Mouse (Mus musculus) heart, embryonic 13.5 days (tissue): Measurements from ENCODE around the gene Fam189a1. TPM values are rescaled to one million over a fixed set of nuclear protein-coding genes. Genes with fewer than 3 reads are reported as not detected.

ENCODE experiments used
- ATAC-seq: fragments of 200-750 bp; cut with Nextera tagmentation; 2 replicates; pipeline ENCODE4 v1.8.0; 2017; ENCODE audit warnings: moderate TSS enrichment; ENCODE audit not compliant: insufficient number of reproducible peaks, low FRiP score, low TSS enrichment; ENCODE audit errors: extremely low read depth
- H3K27ac ChIP-seq: fragments of 300-500 bp; sonication (generic); replicated peaks from 2 replicates; pipeline ENCODE4 v1.5.1; 2015; ENCODE audit warnings: moderate library complexity, mild to moderate bottlenecking, inconsistent platforms
- H3K27me3 ChIP-seq: fragments of 300-500 bp; sonication (generic); replicated peaks from 2 replicates; pipeline ENCODE4 v1.6.1; 2015; ENCODE audit warnings: mild to moderate bottlenecking, inconsistent platforms
- H3K36me3 ChIP-seq: fragments of 300-500 bp; sonication (generic); 2 replicates; pipeline ENCODE4 v1.6.1; 2015; ENCODE audit warnings: mild to moderate bottlenecking, inconsistent platforms
- H3K4me1 ChIP-seq: fragments of 300-500 bp; sonication (generic); 2 replicates; pipeline ENCODE4 v1.6.1; 2015; ENCODE audit warnings: inconsistent platforms
- H3K4me2 ChIP-seq: fragments of 300-500 bp; sonication (generic); 2 replicates; pipeline ENCODE4 v1.6.1; 2015; ENCODE audit warnings: inconsistent platforms, mild to moderate bottlenecking, moderate library complexity
- H3K4me3 ChIP-seq: fragments of 300-500 bp; sonication (generic); 2 replicates; pipeline ENCODE4 v1.5.1; 2015; ENCODE audit warnings: moderate library complexity, mild to moderate bottlenecking, inconsistent platforms
- H3K9ac ChIP-seq: fragments of 300-500 bp; sonication (generic); 2 replicates; pipeline ENCODE4 v1.6.1; 2015; ENCODE audit warnings: inconsistent platforms, mild to moderate bottlenecking, moderate library complexity
- H3K9me3 ChIP-seq: fragments of 300-500 bp; sonication (generic); 2 replicates; pipeline ENCODE4 v1.6.1; 2016; ENCODE audit warnings: inconsistent platforms
- WGBS: fragments of 180-500 bp; shearing (Covaris S2); methylation state at CpG from one replicate; pipeline ENCODE4 v1.1.7; 2015; ENCODE audit warnings: mixed read lengths; 5-methylcytosine and 5-hydroxymethylcytosine counted together
- polyA plus RNA-seq: library from polyadenylated mRNA; unstranded; fragments of >200 nt; fragmentation: Nextera tagmentation; extraction: Ambion mirVana; gene quantifications from 2 replicates; pipeline ENCODE4 v1.2.1, GENCODE M21; 2015

The Fam189a1 gene
- polyA plus RNA-seq, 1 experiment from 2014 or later = 0.32 TPM

DNA sequence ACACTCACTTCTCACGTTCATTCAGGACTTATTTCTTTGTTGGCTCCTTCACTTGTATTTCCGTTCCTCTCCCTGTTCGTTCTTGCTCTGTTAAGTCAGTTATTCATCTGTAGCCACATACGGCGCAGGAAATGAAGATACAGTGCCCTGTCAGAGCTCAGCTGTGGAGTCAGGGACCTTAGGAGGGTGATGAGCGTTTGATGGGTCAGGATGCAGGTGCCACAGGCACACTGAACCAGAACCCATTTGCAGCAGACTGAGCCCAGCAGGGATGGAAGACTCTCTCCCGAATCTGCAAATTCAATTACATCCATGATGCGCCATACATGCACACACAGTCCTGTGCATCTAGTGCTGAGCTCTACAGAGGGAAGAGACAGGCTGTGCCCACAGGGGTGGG lies 212.2 kb downstream of the Fam189a1 start:
- no peak for ATAC-seq
- WGBS = 76% methylated on average over 8 of the region's 8 CpGs
- H3K9ac ChIP-seq = no peak overlapping the region
- no peak overlapping the region for H3K4me2 ChIP-seq
- H3K4me1 ChIP-seq = peaks cover 4% of the 10 kb centered on the region; the same call in 1 of the 2 replicates
- no peak overlapping the region for H3K27ac ChIP-seq
- H3K9me3 ChIP-seq = no peaks in the 10 kb centered on the region
- 0 out of 2 replicates have a peak, but pooled peaks cover 2% of the 10 kb centered on the region for H3K27me3 ChIP-seq
- no peaks in the 10 kb centered on the region for H3K36me3 ChIP-seq
- H3K4me3 ChIP-seq = no peak overlapping the region

DNA sequence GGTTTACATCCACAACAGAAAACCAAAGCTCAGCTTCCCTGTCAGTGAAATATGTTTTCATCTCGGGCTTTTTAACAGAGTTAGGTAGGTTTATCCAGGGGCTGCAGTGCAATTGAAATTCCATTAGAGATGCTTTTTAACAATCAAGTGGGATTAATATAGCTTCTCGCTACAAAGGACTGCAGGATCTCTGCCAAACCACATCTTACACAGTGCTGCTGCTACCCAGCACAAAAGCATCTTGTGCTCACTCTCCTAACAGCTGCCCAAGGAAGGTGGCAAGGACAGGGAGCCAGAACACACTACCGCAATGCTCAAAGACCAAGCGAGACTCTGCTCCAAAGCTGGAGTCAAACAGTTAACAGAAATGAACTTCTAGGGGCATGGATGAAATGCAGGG lies 219.4 kb downstream of the Fam189a1 start:
- Histone ChIP-seq H3K27me3 (no peaks in the 10 kb centered on the region), H3K9me3 (no peaks in the 10 kb centered on the region), H3K4me2 (no peak overlapping the region), H3K9ac (no peak overlapping the region), H3K27ac (no peak overlapping the region), H3K36me3 (no peaks in the 10 kb centered on the region), H3K4me1 (no peaks in the 10 kb centered on the region), H3K4me3 (no peak overlapping the region)
- WGBS = 68% methylated on average over 4 of the region's 4 CpGs
- no peak for ATAC-seq

GRCm38 (mm10) chr7:64934115-64934514 lies 222.3 kb downstream of the Fam189a1 start:
- Histone ChIP-seq H3K9me3 (no peaks in the 10 kb centered on the region), H3K36me3 (no peaks in the 10 kb centered on the region), H3K4me1 (no peaks in the 10 kb centered on the region), H3K9ac (no peak overlapping the region), H3K27me3 (no peaks in the 10 kb centered on the region), H3K27ac (no peak overlapping the region), H3K4me3 (no peak overlapping the region), H3K4me2 (no peak overlapping the region)
- WGBS = 44% methylated on average over 3 of the region's 3 CpGs
- no peak for ATAC-seq

GRCm38 (mm10) chr7:64930980-64931379 lies 225.4 kb downstream of the Fam189a1 start:
- Histone ChIP-seq H3K27ac (no peak overlapping the region), H3K9me3 (no peaks in the 10 kb centered on the region), H3K4me3 (no peak overlapping the region), H3K27me3 (no peaks in the 10 kb centered on the region), H3K4me2 (no peak overlapping the region), H3K9ac (no peak overlapping the region), H3K4me1 (no peaks in the 10 kb centered on the region), H3K36me3 (no peaks in the 10 kb centered on the region)
- 64% methylated on average over 4 of the region's 4 CpGs for WGBS
- no peak for ATAC-seq

DNA sequence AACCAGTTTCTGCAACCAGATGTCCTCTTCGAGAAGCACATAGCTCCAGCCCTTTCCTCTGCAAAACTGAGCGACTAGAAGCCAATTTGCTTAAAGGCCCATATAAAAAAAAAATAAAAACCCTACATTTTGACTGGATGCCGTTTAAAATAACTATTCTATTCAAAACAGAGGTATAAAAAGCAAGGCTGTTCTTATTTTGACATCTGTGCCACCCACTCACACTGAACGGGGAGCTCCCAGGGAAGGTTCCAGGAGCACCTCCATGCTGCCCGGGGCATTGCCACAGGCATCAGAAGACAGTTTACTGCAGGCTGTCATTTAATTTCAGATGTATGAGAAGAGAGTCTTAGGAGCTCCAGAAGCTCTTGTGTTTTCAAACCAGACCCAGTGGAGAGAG lies 232.5 kb downstream of the Fam189a1 start:
- ATAC-seq = no peak
- WGBS = 72% methylated on average over 5 of the region's 5 CpGs
- no peak overlapping the region for H3K9ac ChIP-seq
- no peak overlapping the region for H3K27ac ChIP-seq
- no peak overlapping the region for H3K4me2 ChIP-seq
- no peaks in the 10 kb centered on the region for H3K36me3 ChIP-seq
- no peak overlapping the region for H3K4me3 ChIP-seq
- H3K4me1 ChIP-seq = no peaks in the 10 kb centered on the region
- H3K9me3 ChIP-seq = no peaks in the 10 kb centered on the region
- H3K27me3 ChIP-seq = no peaks in the 10 kb centered on the region

DNA sequence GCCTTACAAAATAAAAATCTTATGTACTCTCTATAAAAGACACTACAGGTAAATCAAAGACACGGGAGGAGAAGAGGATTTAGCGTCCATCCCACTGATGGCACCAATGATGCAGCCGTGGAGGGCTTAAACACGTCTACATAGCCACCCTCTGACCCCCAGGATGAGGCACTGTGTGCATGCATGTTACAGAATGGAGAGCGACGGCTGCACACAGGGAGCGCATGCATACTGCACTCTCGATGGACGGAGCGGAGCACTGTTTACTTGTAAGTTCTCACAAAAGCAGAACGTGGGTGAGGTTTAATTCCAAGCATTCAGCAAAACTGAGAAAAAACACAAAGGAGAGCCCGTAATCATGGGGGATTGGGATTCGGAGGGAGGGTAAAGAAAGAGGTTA lies 235.2 kb downstream of the Fam189a1 start:
- Histone ChIP-seq H3K4me2 (no peak overlapping the region), H3K4me1 (no peaks in the 10 kb centered on the region), H3K9me3 (no peaks in the 10 kb centered on the region), H3K27ac (no peak overlapping the region), H3K27me3 (no peaks in the 10 kb centered on the region), H3K9ac (no peak overlapping the region), H3K4me3 (no peak overlapping the region), H3K36me3 (no peaks in the 10 kb centered on the region)
- 77% methylated on average over 13 of the region's 13 CpGs for WGBS
- no peak for ATAC-seq

- WGBS = 69% methylated on average over 5 of the region's 5 CpGs
- Histone ChIP-seq H3K4me3 (no peak overlapping the region), H3K9ac (no peak overlapping the region)
Measured at GRCm38 (mm10) chr7:64920735-64921134, 235.6 kb downstream of the Fam189a1 start.

DNA sequence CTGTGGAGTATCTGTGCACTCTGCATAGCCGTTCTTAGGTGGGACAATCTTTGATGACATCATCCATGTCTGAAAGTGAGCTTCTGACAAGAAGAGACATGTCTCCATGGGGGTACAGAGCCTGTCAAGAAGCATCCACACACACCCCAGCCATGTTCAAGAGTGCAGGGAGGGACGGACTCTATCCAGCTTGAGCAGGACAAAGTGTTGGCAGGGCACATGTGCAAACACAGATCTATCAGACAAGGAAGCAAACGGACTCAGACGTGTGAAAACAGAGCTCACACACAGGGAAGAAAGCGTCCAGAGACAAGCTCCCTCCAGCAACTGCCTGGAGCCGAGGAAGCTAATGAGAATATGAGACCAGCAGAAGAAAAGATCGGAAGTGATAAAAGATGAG lies 239.7 kb downstream of the Fam189a1 start:
- peak overlapping the region; percentile 21; the same call in 1 of the 2 replicates for H3K4me2 ChIP-seq
- H3K27me3 ChIP-seq = no peaks in the 10 kb centered on the region
- no peaks in the 10 kb centered on the region for H3K9me3 ChIP-seq
- 33% methylated on average over 7 of the region's 7 CpGs for WGBS
- H3K36me3 ChIP-seq = no peaks in the 10 kb centered on the region
- H3K4me1 ChIP-seq = no peaks in the 10 kb centered on the region
- H3K9ac ChIP-seq = no peak overlapping the region
- ATAC-seq = no peak
- H3K27ac ChIP-seq = no peak overlapping the region
- no peak overlapping the region for H3K4me3 ChIP-seq

More at GRCm38 (mm10) chr7:64920735-64921134, 235.6 kb downstream of the Fam189a1 start:
- Histone ChIP-seq H3K36me3 (no peaks in the 10 kb centered on the region), H3K27me3 (no peaks in the 10 kb centered on the region), H3K4me2 (no peak overlapping the region), H3K4me1 (no peaks in the 10 kb centered on the region), H3K9me3 (no peaks in the 10 kb centered on the region), H3K27ac (no peak overlapping the region)
- no peak for ATAC-seq

DNA sequence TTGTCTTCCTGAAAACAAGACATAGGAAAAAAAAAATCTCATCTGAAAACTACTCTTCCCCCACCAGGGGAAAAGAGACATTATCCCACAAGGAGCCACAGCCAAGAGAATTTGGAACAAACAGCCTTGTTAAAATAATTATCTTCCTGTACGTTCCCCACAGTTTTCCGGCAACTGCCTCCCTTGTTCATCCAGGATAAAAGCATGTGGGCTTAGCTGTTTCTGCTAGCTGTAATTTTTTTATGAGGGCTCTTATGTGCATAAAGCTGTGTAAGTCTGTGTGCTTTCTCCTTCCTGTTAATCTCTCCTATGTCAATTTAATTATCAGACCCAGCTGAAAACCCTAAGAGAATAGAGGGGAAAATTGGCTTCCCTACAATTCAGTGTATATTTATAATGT lies 241.2 kb downstream of the Fam189a1 start:
- 56% methylated on average over 2 of the region's 2 CpGs for WGBS
- H3K9ac ChIP-seq = no peak overlapping the region
- no peaks in the 10 kb centered on the region for H3K9me3 ChIP-seq
- H3K4me1 ChIP-seq = no peaks in the 10 kb centered on the region
- H3K27ac ChIP-seq = no peak overlapping the region
- no peaks in the 10 kb centered on the region for H3K36me3 ChIP-seq
- no peaks in the 10 kb centered on the region for H3K27me3 ChIP-seq
- no peak overlapping the region for H3K4me3 ChIP-seq
- no peak overlapping the region for H3K4me2 ChIP-seq
- ATAC-seq = no peak

- H3K4me3 ChIP-seq = no peak overlapping the region
- H3K9ac ChIP-seq = no peak overlapping the region
- no peak for ATAC-seq
- H3K4me2 ChIP-seq = no peak overlapping the region
- H3K36me3 ChIP-seq = no peaks in the 10 kb centered on the region
- H3K27me3 ChIP-seq = no peaks in the 10 kb centered on the region
- no peaks in the 10 kb centered on the region for H3K4me1 ChIP-seq
- no peak overlapping the region for H3K27ac ChIP-seq
- no peaks in the 10 kb centered on the region for H3K9me3 ChIP-seq
- 55% methylated on average over 2 of the region's 2 CpGs for WGBS
Measured at GRCm38 (mm10) chr7:64911945-64912344, 244.4 kb downstream of the Fam189a1 start.

DNA sequence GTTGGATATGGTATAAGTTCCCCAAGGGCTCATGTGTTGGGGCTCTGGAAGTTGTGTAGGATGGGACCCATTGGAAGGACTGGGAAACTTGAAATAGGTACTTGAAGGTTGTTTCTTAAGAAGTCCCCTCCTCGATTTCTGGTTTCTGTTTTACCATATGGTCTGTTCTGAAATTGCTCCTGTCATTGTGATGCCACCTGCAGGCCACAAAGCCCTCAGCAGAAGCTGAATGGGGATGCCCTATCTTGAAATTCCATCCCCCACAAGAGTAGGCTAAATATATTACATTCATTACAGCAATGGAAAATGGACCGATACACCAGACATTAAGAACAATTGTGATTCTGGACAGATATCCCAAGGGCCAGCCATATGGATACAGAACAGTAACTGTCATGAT lies 246.2 kb downstream of the Fam189a1 start:
- no peaks in the 10 kb centered on the region for H3K36me3 ChIP-seq
- ATAC-seq = no peak
- H3K4me3 ChIP-seq = no peak overlapping the region
- H3K27me3 ChIP-seq = no peaks in the 10 kb centered on the region
- H3K9ac ChIP-seq = no peak overlapping the region
- no peak overlapping the region for H3K4me2 ChIP-seq
- no peaks in the 10 kb centered on the region for H3K9me3 ChIP-seq
- no peak overlapping the region for H3K27ac ChIP-seq
- no peaks in the 10 kb centered on the region for H3K4me1 ChIP-seq
- WGBS = 65% methylated on average over 2 of the region's 2 CpGs

DNA sequence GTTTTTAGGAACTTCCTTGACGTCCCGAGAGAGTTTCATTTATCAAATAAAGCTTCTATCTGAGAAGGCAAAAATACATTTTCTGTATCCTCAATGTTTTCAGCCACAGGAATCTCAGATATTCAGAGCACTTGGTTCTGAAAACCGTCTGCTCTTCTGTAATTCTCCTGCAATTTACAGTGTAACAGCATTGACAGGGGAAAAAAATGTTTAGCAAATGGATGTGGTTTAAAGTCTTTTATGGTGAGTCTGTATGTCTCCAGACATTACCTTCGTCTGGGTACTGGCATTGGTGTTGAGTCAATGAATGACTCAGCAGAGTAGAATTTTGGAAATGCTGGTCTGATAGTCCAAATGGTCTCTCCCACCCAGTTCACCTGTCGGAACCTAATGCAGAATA lies 249.4 kb downstream of the Fam189a1 start:
- Histone ChIP-seq H3K4me3 (no peak overlapping the region), H3K4me1 (no peaks in the 10 kb centered on the region), H3K27me3 (no peaks in the 10 kb centered on the region), H3K9ac (no peak overlapping the region), H3K27ac (no peak overlapping the region), H3K36me3 (no peaks in the 10 kb centered on the region), H3K9me3 (peaks cover 3% of the 10 kb centered on the region; the same call in 1 of the 2 replicates), H3K4me2 (no peak overlapping the region)
- 53% methylated on average over 5 of the region's 5 CpGs for WGBS
- ATAC-seq = no peak
